In genomic region chrX:86374239-86374638, GRCm38 (mm10) we compare ENCODE assay signal across 18 mouse cellular contexts.
"Had no signal": no experiment of that assay in that cellular context is flagged by ENCODE, and none has a peak within 500 bp of the region (broad histone marks: within the 10 kb centered on the region; RNA-seq: fewer than 3 reads in every experiment).

No protein-coding gene starts in this region.

- H3K27me3 ChIP-seq: liver, embryonic 13.5 days; midbrain, embryonic 13.5 days; neural tube, embryonic 13.5 days; stomach, embryonic 15.5 days had no signal

- DNase-seq: kidney, adult 18-20 months; kidney, adult 9 months; kidney, postnatal 10 days; kidney, postnatal 36 days; layer of hippocampus, postnatal 36 days; liver, embryonic 13.5 days; lung, embryonic 14.5 days; retina, postnatal 1 day; right cerebral cortex, postnatal 25 days; spleen, adult 18-20 months; thymus, postnatal 25 days had no signal

- H3K36me3 ChIP-seq: liver, embryonic 13.5 days; midbrain, embryonic 10.5 days; midbrain, embryonic 13.5 days; neural tube, embryonic 13.5 days; stomach, embryonic 15.5 days had no signal

- H3K9me3 ChIP-seq: liver, embryonic 13.5 days; midbrain, embryonic 10.5 days; midbrain, embryonic 13.5 days; neural tube, embryonic 13.5 days; stomach, embryonic 15.5 days had no signal

- H3K27ac ChIP-seq: left cerebral cortex, adult 2 months; liver, embryonic 13.5 days; midbrain, embryonic 10.5 days; midbrain, embryonic 13.5 days; neural tube, embryonic 13.5 days; stomach, embryonic 15.5 days had no signal

- H3K9ac ChIP-seq: liver, embryonic 13.5 days; lung, embryonic 14.5 days; midbrain, embryonic 13.5 days; neural tube, embryonic 13.5 days; stomach, embryonic 15.5 days had no signal

- H3K4me1 ChIP-seq: liver, embryonic 13.5 days; megakaryocyte, embryonic 14.5 days; midbrain, embryonic 10.5 days; midbrain, embryonic 13.5 days; neural tube, embryonic 13.5 days; stomach, embryonic 15.5 days had no signal

- H3K4me3 ChIP-seq: left cerebral cortex, adult 2 months; liver, embryonic 13.5 days; megakaryocyte, embryonic 14.5 days; midbrain, embryonic 10.5 days; midbrain, embryonic 13.5 days; myocyte; neural tube, embryonic 13.5 days; stomach, embryonic 15.5 days had no signal
